Mouse (Mus musculus) liver, adult 2 months (tissue): ENCODE measurements at regions not wholly inside any gene's neighbourhood (a gene's known extent, or its start where the extent isn't known, plus 50 kb on each side); places are given as distances from the start of the nearest gene placed in this dataset.

Experiments used
- CTCF ChIP-seq: fragments of 200-500 bp; IDR thresholded peaks from 2 replicates; pipeline ENCODE4 v1.5.1; 2011; ENCODE audit warnings: low read depth, low read length, control low read depth
- POLR2A ChIP-seq: fragments of 200-500 bp; IDR thresholded peaks from 2 replicates; pipeline ENCODE4 v1.6.1; 2011; ENCODE audit warnings: low read length, control low read depth; ENCODE audit not compliant: insufficient read depth; ENCODE audit errors: extremely low read depth

DNA sequence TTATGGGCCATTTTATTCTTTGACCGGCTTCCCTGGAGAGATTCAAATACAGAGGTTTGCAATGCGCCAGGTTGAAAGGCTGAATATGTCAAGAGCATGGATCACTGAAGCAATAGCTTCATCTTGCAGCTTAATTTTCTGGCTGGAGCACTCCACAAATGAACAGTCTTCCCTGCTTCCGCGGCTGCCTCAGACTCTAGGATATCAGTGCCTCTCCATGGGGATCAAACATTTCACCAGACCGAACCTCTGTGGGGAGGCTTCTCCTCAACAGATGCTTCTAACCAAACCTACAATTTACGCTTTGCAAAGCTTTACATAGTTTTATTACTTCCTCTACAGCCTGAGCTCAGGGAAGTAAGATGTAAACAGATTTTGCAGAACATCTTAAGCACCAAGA, 537.3 kb upstream of the Grid2 start:
- TF ChIP-seq POLR2A = no peak
- TF ChIP-seq CTCF = no peak
